Mouse (Mus musculus) gastrocnemius, postnatal 4 days (tissue): Measurements from ENCODE around the gene Gm20388. TPM values are rescaled to one million over a fixed set of nuclear protein-coding genes. Genes with fewer than 3 reads are reported as not detected.
"Not testable (repeated sequence)": the region's sequence is repeated elsewhere in the genome, so short reads cannot be mapped to it uniquely, and the experiment has no call there.

Experiments used
- DNase-seq, 2 experiments: peaks; one replicate each; pipeline ENCODE4 v3.0.0; 2021 to 2022; ENCODE audit warnings: low spot score in 2 of 2, mixed read lengths in 2 of 2
- total RNA-seq, 2 experiments: library from RNA; stranded (reverse); gene quantifications; 2 replicates each; pipeline ENCODE4 v1.2.3; 2021

The Gm20388 gene
- total RNA-seq, 2 experiments from 2014 or later, result 12.8 to 22.8 TPM

- DNase-seq, result no peak
These were observed 3516.2 kb downstream of the Gm20388 start for GRCm38 (mm10) chr8:123426511-123427509.

GRCm38 (mm10) chr8:123427639-123428275, 3517.1 kb downstream of the Gm20388 start:
- DNase-seq, result no peak

- no peak for DNase-seq
These were observed 3517.8 kb downstream of the Gm20388 start for GRCm38 (mm10) chr8:123428343-123428893.

GRCm38 (mm10) chr8:123428939-123429721, 3518.5 kb downstream of the Gm20388 start:
- no peak for DNase-seq

- not testable (repeated sequence) for DNase-seq
These were observed 3519.0 kb downstream of the Gm20388 start for GRCm38 (mm10) chr8:123429722-123430013.

GRCm38 (mm10) chr8:123430936-123431335, 3520.3 kb downstream of the Gm20388 start:
- DNase-seq, result not testable (repeated sequence)

- no peak for DNase-seq
These were observed 3521.2 kb downstream of the Gm20388 start for GRCm38 (mm10) chr8:123431616-123432365.

GRCm38 (mm10) chr8:123432381-123432780, 3521.7 kb downstream of the Gm20388 start:
- no peak for DNase-seq

GRCm38 (mm10) chr8:123433241-123433974, 3522.8 kb downstream of the Gm20388 start:
- not testable (repeated sequence) for DNase-seq

- DNase-seq, result no peak
These were observed 3531.1 kb downstream of the Gm20388 start for GRCm38 (mm10) chr8:123441788-123442187.

GRCm38 (mm10) chr8:123442351-123442750, 3531.7 kb downstream of the Gm20388 start:
- no peak for DNase-seq

GRCm38 (mm10) chr8:123442871-123443575, 3532.4 kb downstream of the Gm20388 start:
- DNase-seq, result peak; percentile 82 to 95

GRCm38 (mm10) chr8:123443576-123443921, 3532.9 kb downstream of the Gm20388 start:
- DNase-seq, result no peak

- no peak for DNase-seq
These were observed 3533.5 kb downstream of the Gm20388 start for GRCm38 (mm10) chr8:123444131-123444530.

GRCm38 (mm10) chr8:123445981-123446380, 3535.3 kb downstream of the Gm20388 start:
- no peak for DNase-seq

- DNase-seq, result no peak
These were observed 3536.2 kb downstream of the Gm20388 start for GRCm38 (mm10) chr8:123446799-123447198.

- DNase-seq, result no peak
These were observed 3540.1 kb downstream of the Gm20388 start for GRCm38 (mm10) chr8:123450783-123451182.

- DNase-seq, result not testable (repeated sequence)
These were observed 3541.1 kb downstream of the Gm20388 start for GRCm38 (mm10) chr8:123451747-123452146.

GRCm38 (mm10) chr8:123452149-123452548, 3541.5 kb downstream of the Gm20388 start:
- DNase-seq, result no peak
